ENCODE assay signal across 9 mouse cellular contexts in the genomic region with DNA sequence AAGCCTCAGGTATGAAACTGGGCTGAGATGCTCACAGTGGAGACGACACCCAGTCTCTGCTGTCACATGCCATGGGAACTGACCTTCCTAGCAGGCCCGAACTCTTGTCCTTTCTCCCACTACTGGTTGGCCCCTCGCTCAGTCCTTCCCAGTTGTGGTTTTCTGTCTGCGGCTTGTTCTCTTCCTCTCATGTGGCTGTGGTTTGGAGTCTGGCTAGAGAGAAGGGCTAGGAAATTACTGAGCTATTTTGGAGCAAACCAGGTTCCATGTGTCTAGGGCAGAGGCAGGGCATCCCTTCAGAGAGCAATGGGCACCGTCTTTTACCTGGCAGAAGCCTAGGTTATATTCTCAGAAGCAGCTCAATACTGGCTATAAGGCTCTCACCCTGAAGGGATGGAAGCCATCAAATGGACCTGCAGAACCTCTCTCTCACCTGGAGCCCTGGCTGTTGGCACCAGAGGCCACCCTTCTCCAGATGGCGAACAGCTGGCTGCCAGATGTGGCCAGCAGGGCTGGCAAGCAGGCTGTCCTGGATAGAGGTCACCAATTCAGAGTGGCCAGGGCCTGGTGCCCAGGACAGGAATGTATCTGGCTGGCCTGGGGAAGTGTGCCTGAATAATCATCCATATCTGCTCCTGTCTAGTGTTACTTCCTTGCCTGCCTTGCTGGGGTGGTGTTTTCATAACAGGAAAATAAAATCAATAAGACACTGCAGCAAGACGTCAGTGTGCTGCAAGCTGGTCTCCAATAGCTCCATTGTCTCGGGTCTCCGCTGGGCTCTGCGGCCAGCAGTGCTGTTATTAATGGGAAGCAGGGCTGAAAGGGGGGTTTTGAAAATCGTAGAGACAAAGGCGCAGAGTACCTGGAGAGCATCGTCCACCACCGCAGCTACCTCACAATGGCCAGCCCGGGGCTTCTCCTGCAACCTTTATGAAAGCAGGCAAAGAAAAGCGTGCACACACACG.
A peak's percentile ranks its signal among the peaks of the same experiment; 100 is the strongest.
DNase-seq lines count a peak whose midpoint lies in the region; ATAC-seq and TF ChIP-seq lines count a peak whose summit lies in the region.
"Had no signal": no experiment of that assay in that cellular context is flagged by ENCODE, and none has a peak within 500 bp of the region (broad histone marks: within the 10 kb centered on the region; RNA-seq: fewer than 3 reads in every experiment).

No protein-coding gene starts in this region.

- no peak for TF ChIP-seq POLR2A in limb, embryonic 14.5 days (IDR thresholded peaks at IDR 0.05; ENCODE audit: borderline replicate concordance, extremely low read depth, insufficient read depth, insufficient read length)

- H3K4me3 ChIP-seq in heart, embryonic 11.5 days (ENCODE audit: low read depth, low read length): no peak overlapping the region
- no peak overlapping the region for H3K4me3 ChIP-seq in limb, embryonic 14.5 days (replicated peaks; ENCODE audit: low read length)
- no peak overlapping the region for H3K4me3 ChIP-seq in neural tube, embryonic 13.5 days

- no peak overlapping the region for H3K27ac ChIP-seq in heart, embryonic 11.5 days (ENCODE audit: low read depth, low read length)
- H3K27ac ChIP-seq in limb, embryonic 14.5 days (replicated peaks; ENCODE audit: low read depth, low read length): peak overlapping the region; percentile 61; the same call in 1 of the 2 replicates
- peak overlapping the region; percentile 79 for H3K27ac ChIP-seq in neural tube, embryonic 13.5 days (replicated peaks)

- no peak for ATAC-seq in heart, embryonic 11.5 days (replicated peaks; ENCODE audit: insufficient number of reproducible peaks, low FRiP score, low TSS enrichment)
- no peak for ATAC-seq in limb, embryonic 14.5 days (ENCODE audit: low FRiP score, low read depth)
- ATAC-seq in neural tube, embryonic 13.5 days (ENCODE audit: low read depth): peak; percentile 11; the same call in 1 of the 2 replicates

- H3K9me3 ChIP-seq in heart, embryonic 11.5 days (replicated peaks; ENCODE audit: control insufficient read depth, low read length): no peaks in the 10 kb centered on the region
- H3K9me3 ChIP-seq in limb, embryonic 14.5 days (ENCODE audit: control insufficient read depth, low read length): no peaks in the 10 kb centered on the region
- no peaks in the 10 kb centered on the region for H3K9me3 ChIP-seq in neural tube, embryonic 13.5 days

- H3K4me2 ChIP-seq in heart, embryonic 11.5 days: no peak overlapping the region
- no peak overlapping the region for H3K4me2 ChIP-seq in limb, embryonic 14.5 days (replicated peaks; ENCODE audit: low read depth, low read length, severe bottlenecking)
- H3K4me2 ChIP-seq in neural tube, embryonic 13.5 days: no peak overlapping the region

- H3K4me1 ChIP-seq in heart, embryonic 11.5 days (ENCODE audit: control insufficient read depth, insufficient read depth, low read length): 0 out of 2 replicates have a peak, but pooled peaks cover 6% of the 10 kb centered on the region
- H3K4me1 ChIP-seq in limb, embryonic 14.5 days (ENCODE audit: control insufficient read depth, insufficient read depth, low read length): peaks cover 43% of the 10 kb centered on the region
- H3K4me1 ChIP-seq in neural tube, embryonic 13.5 days (replicated peaks): peaks cover 62% of the 10 kb centered on the region

- 76% methylated on average over 17 of the region's 17 CpGs for WGBS in heart, embryonic 11.5 days (ENCODE audit: insufficient replicate concordance)
- 50% methylated on average over 17 of the region's 17 CpGs for WGBS in limb, embryonic 14.5 days
- 57% methylated on average over 17 of the region's 17 CpGs for WGBS in neural tube, embryonic 13.5 days

- H3K9ac ChIP-seq in heart, embryonic 11.5 days (ENCODE audit: low read depth, low read length): no peak overlapping the region
- 0 out of 2 replicates have a peak overlapping the region, but pooled peaks have one; percentile 14 for H3K9ac ChIP-seq in limb, embryonic 14.5 days (ENCODE audit: low read depth, low read length, severe bottlenecking)
- H3K9ac ChIP-seq in neural tube, embryonic 13.5 days: peak overlapping the region; percentile 42

- no peaks in the 10 kb centered on the region for H3K36me3 ChIP-seq in heart, embryonic 11.5 days (ENCODE audit: control insufficient read depth, insufficient read depth, low read length)
- H3K36me3 ChIP-seq in limb, embryonic 14.5 days (ENCODE audit: control insufficient read depth, insufficient read depth, low read length): peaks cover 3% of the 10 kb centered on the region; the same call in 1 of the 2 replicates
- 0 out of 2 replicates have a peak, but pooled peaks cover 4% of the 10 kb centered on the region for H3K36me3 ChIP-seq in neural tube, embryonic 13.5 days

- DNase-seq in heart, adult 11 months: peak; percentile 94
- peak; percentile 40 for DNase-seq in gastrocnemius, postnatal 10 days
- no peak for DNase-seq in limb, embryonic 14.5 days (ENCODE audit: low spot score)
- DNase-seq in right cerebral cortex, postnatal 25 days: no peak
- DNase-seq in frontal cortex, postnatal 10 days (ENCODE audit: low spot score in 2 of 2): no peak
- no peak for DNase-seq in lung, postnatal 10 days
- DNase-seq: lung, postnatal 14 days had no signal

- no peaks in the 10 kb centered on the region for H3K27me3 ChIP-seq in heart, embryonic 11.5 days (ENCODE audit: control insufficient read depth, insufficient read depth, low read length)
- no peaks in the 10 kb centered on the region for H3K27me3 ChIP-seq in limb, embryonic 14.5 days (ENCODE audit: control insufficient read depth, insufficient read depth, low read length)
- no peaks in the 10 kb centered on the region; the same call in 1 of the 2 replicates for H3K27me3 ChIP-seq in neural tube, embryonic 13.5 days

Comparison
In these comparisons a context has a peak if more than half of its experiments do, and no peak if none do; other contexts are left out.
1. DNase-seq: peak in heart, adult 11 months (single experiment) and gastrocnemius, postnatal 10 days (single experiment); none in limb, embryonic 14.5 days (single experiment), right cerebral cortex, postnatal 25 days (single experiment), frontal cortex, postnatal 10 days (0 of 2) and lung, postnatal 10 days (single experiment).